Mouse (Mus musculus): ENCODE results near the gene Mrpl12. TPM values are rescaled to one million over a fixed set of nuclear protein-coding genes. Genes with fewer than 3 reads are reported as not detected.

Gene Mrpl12
- polyA plus RNA-seq, 1 experiment from 2014 or later, result 266 TPM

DNA sequence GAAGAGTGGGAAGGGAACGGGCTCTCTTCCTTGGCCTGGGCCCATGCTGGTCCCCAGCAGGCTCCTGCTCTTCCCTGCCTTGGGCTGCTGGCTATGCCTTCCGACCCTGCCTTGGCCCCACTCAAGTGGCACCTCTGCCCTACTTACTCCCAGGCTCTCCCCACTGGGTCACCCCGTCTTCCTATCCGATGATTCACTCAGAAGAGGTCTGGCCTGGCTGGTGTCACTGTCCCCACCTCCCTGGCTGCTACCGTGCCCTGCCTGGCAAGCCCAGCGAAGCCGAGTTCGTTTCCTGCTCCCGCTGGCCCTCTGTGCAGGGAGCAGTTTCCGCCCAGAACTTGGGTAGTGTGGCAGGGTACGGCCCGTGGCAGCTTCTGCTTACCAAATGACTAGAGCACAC lies 13.8 kb downstream of the Mrpl12 start:
- H3K9ac ChIP-seq (ENCODE audit: low read depth, low read length), result no peak overlapping the region
- no peaks in the 10 kb centered on the region for H3K9me3 ChIP-seq (ENCODE audit: control insufficient read depth, low read length)
- peaks cover 33% of the 10 kb centered on the region for H3K36me3 ChIP-seq (ENCODE audit: control insufficient read depth, insufficient read depth, low read length)
- H3K4me3 ChIP-seq (ENCODE audit: low read depth, low read length), result no peak overlapping the region
- no peak overlapping the region for H3K4me2 ChIP-seq
- WGBS, result 92% methylated on average over 12 of the region's 12 CpGs
- no peak overlapping the region for H3K27ac ChIP-seq (ENCODE audit: low read depth, low read length)
- ATAC-seq (replicated peaks; ENCODE audit: low FRiP score) (no peak), DNase-seq (ENCODE audit: low spot score) (no peak)
- peaks cover 10% of the 10 kb centered on the region for H3K4me1 ChIP-seq (replicated peaks; ENCODE audit: control insufficient read depth, insufficient read depth, low read length)
- no peaks in the 10 kb centered on the region for H3K27me3 ChIP-seq (replicated peaks; ENCODE audit: control insufficient read depth, insufficient read depth, low read length)

DNA sequence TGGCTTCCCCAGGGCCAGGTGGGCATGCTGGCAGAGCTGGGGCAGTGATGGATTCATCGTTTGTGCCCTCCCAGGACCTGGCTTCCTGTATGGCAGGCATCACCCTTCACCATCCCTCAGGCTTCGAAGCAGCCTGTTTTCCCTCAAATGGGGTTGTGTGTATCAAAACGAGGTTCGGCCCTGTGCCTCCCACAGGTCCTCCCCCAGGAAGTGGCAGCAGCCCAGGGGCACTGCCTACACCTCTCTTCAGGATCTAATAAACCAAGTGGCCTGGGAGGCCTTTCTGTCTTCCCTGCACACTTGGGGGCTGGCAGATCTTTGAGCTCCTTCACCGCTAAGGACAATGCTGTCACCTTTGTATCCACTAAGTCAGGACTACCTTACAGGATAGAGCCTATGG lies 14.5 kb downstream of the Mrpl12 start:
- Histone ChIP-seq H3K4me2 (no peak overlapping the region), H3K4me3 (ENCODE audit: low read depth, low read length) (no peak overlapping the region), H3K9me3 (ENCODE audit: control insufficient read depth, low read length) (no peaks in the 10 kb centered on the region), H3K27ac (ENCODE audit: low read depth, low read length) (no peak overlapping the region), H3K27me3 (replicated peaks; ENCODE audit: control insufficient read depth, insufficient read depth, low read length) (no peaks in the 10 kb centered on the region), H3K9ac (ENCODE audit: low read depth, low read length) (no peak overlapping the region), H3K36me3 (ENCODE audit: control insufficient read depth, insufficient read depth, low read length) (peaks cover 32% of the 10 kb centered on the region), H3K4me1 (replicated peaks; ENCODE audit: control insufficient read depth, insufficient read depth, low read length) (peaks cover 7% of the 10 kb centered on the region; the same call in 1 of the 2 replicates)
- DNase-seq (ENCODE audit: low spot score), result no peak
- no peak for ATAC-seq (replicated peaks; ENCODE audit: low FRiP score)
- WGBS, result 85% methylated on average over 5 of the region's 5 CpGs

DNA sequence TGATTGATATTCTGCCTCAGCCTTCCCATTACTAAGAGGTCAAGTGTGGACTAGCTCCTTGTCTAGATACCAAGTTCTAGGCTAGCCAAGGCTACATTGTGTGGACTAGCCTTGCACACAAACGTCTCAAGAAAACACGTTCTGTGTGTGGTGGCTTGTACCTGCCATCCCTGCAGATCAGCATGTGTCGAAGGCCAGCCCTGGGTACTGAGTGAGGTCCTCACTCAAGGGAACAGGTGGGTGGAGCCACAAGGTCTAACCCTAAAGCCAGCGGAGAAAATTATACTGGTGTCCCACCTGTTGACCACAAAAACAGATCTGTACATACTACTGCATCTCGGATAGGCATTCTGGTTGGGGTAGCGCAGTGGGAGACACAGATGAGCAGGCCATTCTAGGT lies 15.5 kb downstream of the Mrpl12 start:
- WGBS, result 71% methylated on average over 6 of the region's 6 CpGs
- Histone ChIP-seq H3K4me2 (no peak overlapping the region), H3K4me3 (ENCODE audit: low read depth, low read length) (no peak overlapping the region), H3K4me1 (replicated peaks; ENCODE audit: control insufficient read depth, insufficient read depth, low read length) (peaks cover 4% of the 10 kb centered on the region; the same call in 1 of the 2 replicates), H3K9me3 (ENCODE audit: control insufficient read depth, low read length) (no peaks in the 10 kb centered on the region), H3K9ac (ENCODE audit: low read depth, low read length) (no peak overlapping the region), H3K36me3 (ENCODE audit: control insufficient read depth, insufficient read depth, low read length) (peaks cover 27% of the 10 kb centered on the region), H3K27me3 (replicated peaks; ENCODE audit: control insufficient read depth, insufficient read depth, low read length) (no peaks in the 10 kb centered on the region), H3K27ac (ENCODE audit: low read depth, low read length) (no peak overlapping the region)
- DNase-seq (ENCODE audit: low spot score), result no peak
- ATAC-seq (replicated peaks; ENCODE audit: low FRiP score), result no peak

DNA sequence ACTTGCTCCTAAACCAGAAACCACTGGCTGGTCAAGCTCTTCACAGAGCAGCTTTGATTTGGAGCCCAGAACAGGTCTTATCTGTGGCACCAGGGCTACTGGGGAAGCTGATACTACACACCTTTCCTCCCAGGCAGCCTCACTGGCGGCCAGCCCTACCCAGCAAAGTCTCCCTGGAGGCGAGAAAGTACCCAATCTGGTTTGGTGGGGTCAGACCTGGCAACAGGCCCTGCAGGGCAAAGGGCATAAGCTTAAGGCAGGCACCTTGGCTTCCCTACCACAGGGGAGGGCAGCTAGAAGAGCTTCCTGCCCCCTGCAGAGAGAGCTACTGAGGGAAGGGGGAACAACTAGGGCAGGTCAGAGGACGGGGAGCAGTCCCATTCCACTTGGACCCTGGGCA lies 15.9 kb downstream of the Mrpl12 start:
- DNase-seq (ENCODE audit: low spot score), result no peak
- H3K4me3 ChIP-seq (ENCODE audit: low read depth, low read length), result no peak overlapping the region
- no peak overlapping the region; the same call in 1 of the 2 replicates for H3K9ac ChIP-seq (ENCODE audit: low read depth, low read length)
- H3K9me3 ChIP-seq (ENCODE audit: control insufficient read depth, low read length), result no peaks in the 10 kb centered on the region
- H3K27me3 ChIP-seq (replicated peaks; ENCODE audit: control insufficient read depth, insufficient read depth, low read length), result no peaks in the 10 kb centered on the region
- no peak overlapping the region for H3K4me2 ChIP-seq
- peak overlapping the region; percentile 43; the same call in 1 of the 2 replicates for H3K27ac ChIP-seq (ENCODE audit: low read depth, low read length)
- peaks cover 4% of the 10 kb centered on the region; the same call in 1 of the 2 replicates for H3K4me1 ChIP-seq (replicated peaks; ENCODE audit: control insufficient read depth, insufficient read depth, low read length)
- ATAC-seq (replicated peaks; ENCODE audit: low FRiP score), result no peak
- 23% methylated on average over 3 of the region's 3 CpGs for WGBS
- H3K36me3 ChIP-seq (ENCODE audit: control insufficient read depth, insufficient read depth, low read length), result peaks cover 24% of the 10 kb centered on the region

DNA sequence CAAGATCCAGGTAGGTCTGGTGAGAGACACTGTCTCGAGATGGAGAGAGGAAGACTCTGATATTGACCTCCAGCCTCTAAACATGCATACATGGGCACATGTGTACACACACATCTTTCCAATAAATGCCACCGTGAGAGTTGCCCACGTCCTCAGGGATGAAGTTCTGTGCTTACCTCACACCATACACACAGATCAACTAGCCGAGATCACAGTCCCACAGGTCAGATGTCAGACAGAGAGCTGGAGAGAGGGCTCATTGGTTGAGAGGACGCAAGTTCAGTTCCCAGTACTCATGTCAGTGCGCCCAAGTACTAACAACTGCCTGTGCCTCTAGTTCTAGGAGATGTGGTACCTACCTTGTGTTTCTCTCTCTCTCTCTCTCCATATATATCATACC lies 16.6 kb downstream of the Mrpl12 start:
- Histone ChIP-seq H3K4me3 (ENCODE audit: low read depth, low read length) (no peak overlapping the region), H3K4me1 (replicated peaks; ENCODE audit: control insufficient read depth, insufficient read depth, low read length) (peaks cover 7% of the 10 kb centered on the region; the same call in 1 of the 2 replicates), H3K27ac (ENCODE audit: low read depth, low read length) (no peak overlapping the region), H3K4me2 (no peak overlapping the region), H3K9me3 (ENCODE audit: control insufficient read depth, low read length) (no peaks in the 10 kb centered on the region), H3K27me3 (replicated peaks; ENCODE audit: control insufficient read depth, insufficient read depth, low read length) (no peaks in the 10 kb centered on the region), H3K36me3 (ENCODE audit: control insufficient read depth, insufficient read depth, low read length) (peaks cover 24% of the 10 kb centered on the region), H3K9ac (ENCODE audit: low read depth, low read length) (no peak overlapping the region)
- 54% methylated on average over 6 of the region's 6 CpGs for WGBS
- ATAC-seq (replicated peaks; ENCODE audit: low FRiP score) (no peak), DNase-seq (ENCODE audit: low spot score) (no peak)

DNA sequence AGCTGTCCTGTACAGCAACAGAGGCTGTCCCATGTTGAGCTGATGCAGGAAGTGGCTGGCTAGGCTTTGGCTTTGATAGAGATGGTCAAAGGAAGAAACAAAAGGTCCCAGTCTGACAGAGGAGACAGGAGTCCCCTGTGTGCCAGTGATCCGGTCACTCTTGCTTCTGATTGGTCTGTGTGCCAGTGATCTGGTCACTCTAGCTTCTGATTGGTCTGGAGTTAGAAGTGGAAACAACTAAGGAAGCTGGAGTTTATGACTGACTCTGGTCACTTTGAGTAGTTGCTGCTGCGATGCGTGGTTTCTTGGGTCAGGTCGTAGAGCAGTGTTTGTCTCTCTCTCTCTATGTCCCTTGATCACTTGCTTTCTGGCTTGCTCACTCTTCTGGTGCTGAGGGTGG lies 17.3 kb downstream of the Mrpl12 start:
- H3K4me2 ChIP-seq, result no peak overlapping the region
- no peak overlapping the region for H3K4me3 ChIP-seq (ENCODE audit: low read depth, low read length)
- 79% methylated on average over 4 of the region's 4 CpGs for WGBS
- no peak overlapping the region for H3K9ac ChIP-seq (ENCODE audit: low read depth, low read length)
- H3K4me1 ChIP-seq (replicated peaks; ENCODE audit: control insufficient read depth, insufficient read depth, low read length), result peaks cover 7% of the 10 kb centered on the region; the same call in 1 of the 2 replicates
- no peaks in the 10 kb centered on the region for H3K9me3 ChIP-seq (ENCODE audit: control insufficient read depth, low read length)
- H3K27ac ChIP-seq (ENCODE audit: low read depth, low read length), result no peak overlapping the region
- ATAC-seq (replicated peaks; ENCODE audit: low FRiP score), result no peak
- H3K36me3 ChIP-seq (ENCODE audit: control insufficient read depth, insufficient read depth, low read length), result peaks cover 20% of the 10 kb centered on the region
- no peaks in the 10 kb centered on the region for H3K27me3 ChIP-seq (replicated peaks; ENCODE audit: control insufficient read depth, insufficient read depth, low read length)
- no peak for DNase-seq (ENCODE audit: low spot score)

DNA sequence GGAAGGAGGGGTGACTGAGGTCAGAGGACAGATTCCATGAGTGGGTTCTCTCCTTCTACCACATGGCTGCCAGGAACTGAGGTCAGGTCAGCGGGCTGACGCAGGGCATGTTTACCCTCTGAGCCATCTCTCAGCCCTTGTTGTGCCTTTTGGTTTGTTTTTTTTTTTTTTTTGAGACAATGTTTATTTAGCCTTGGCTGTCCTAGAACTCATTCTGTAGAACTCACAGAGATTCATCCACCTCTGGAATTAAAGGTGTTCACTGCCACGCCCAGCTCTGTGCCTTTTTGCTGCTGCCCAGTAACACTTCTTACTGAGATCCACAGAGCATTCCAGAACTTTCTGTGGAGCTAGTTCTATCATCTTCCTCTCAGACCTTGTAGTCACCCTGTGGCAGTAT lies 21.2 kb downstream of the Mrpl12 start:
- Histone ChIP-seq H3K4me3 (ENCODE audit: low read depth, low read length) (no peak overlapping the region), H3K27me3 (replicated peaks; ENCODE audit: control insufficient read depth, insufficient read depth, low read length) (no peaks in the 10 kb centered on the region), H3K36me3 (ENCODE audit: control insufficient read depth, insufficient read depth, low read length) (no peaks in the 10 kb centered on the region), H3K27ac (ENCODE audit: low read depth, low read length) (no peak overlapping the region), H3K4me1 (replicated peaks; ENCODE audit: control insufficient read depth, insufficient read depth, low read length) (peaks cover 20% of the 10 kb centered on the region), H3K4me2 (no peak overlapping the region), H3K9ac (ENCODE audit: low read depth, low read length) (no peak overlapping the region), H3K9me3 (ENCODE audit: control insufficient read depth, low read length) (no peaks in the 10 kb centered on the region)
- WGBS, result 79% methylated on average over 3 of the region's 3 CpGs
- DNase-seq (ENCODE audit: low spot score) (no peak), ATAC-seq (replicated peaks; ENCODE audit: low FRiP score) (no peak)

DNA sequence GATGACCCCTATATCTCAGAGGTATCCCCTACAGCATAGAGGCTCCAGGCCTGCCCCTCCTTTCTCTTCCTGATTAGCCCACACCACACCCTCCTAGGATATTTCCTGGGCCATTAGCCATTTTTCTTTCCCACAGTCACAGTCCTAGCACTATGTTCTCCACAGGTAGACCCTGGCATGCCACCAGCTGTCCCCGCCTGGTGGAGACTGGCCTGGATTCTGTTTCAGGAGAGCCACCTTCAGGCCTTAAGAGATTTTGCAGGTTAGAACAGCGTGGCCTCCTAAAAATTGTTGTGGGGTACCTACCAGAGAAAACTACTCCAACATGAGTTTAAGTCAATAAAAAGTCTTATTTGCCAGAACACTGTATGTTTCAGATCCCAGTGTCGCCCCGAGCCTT lies 22.5 kb downstream of the Mrpl12 start:
- Histone ChIP-seq H3K4me1 (replicated peaks; ENCODE audit: control insufficient read depth, insufficient read depth, low read length) (peaks cover 20% of the 10 kb centered on the region), H3K4me2 (no peak overlapping the region), H3K4me3 (ENCODE audit: low read depth, low read length) (no peak overlapping the region), H3K36me3 (ENCODE audit: control insufficient read depth, insufficient read depth, low read length) (no peaks in the 10 kb centered on the region), H3K9ac (ENCODE audit: low read depth, low read length) (no peak overlapping the region), H3K27ac (ENCODE audit: low read depth, low read length) (no peak overlapping the region), H3K27me3 (replicated peaks; ENCODE audit: control insufficient read depth, insufficient read depth, low read length) (no peaks in the 10 kb centered on the region), H3K9me3 (ENCODE audit: control insufficient read depth, low read length) (no peaks in the 10 kb centered on the region)
- DNase-seq (ENCODE audit: low spot score) (no peak), ATAC-seq (replicated peaks; ENCODE audit: low FRiP score) (no peak; the same call in 1 of the 2 replicates)
- WGBS, result 59% methylated on average over 4 of the region's 4 CpGs

DNA sequence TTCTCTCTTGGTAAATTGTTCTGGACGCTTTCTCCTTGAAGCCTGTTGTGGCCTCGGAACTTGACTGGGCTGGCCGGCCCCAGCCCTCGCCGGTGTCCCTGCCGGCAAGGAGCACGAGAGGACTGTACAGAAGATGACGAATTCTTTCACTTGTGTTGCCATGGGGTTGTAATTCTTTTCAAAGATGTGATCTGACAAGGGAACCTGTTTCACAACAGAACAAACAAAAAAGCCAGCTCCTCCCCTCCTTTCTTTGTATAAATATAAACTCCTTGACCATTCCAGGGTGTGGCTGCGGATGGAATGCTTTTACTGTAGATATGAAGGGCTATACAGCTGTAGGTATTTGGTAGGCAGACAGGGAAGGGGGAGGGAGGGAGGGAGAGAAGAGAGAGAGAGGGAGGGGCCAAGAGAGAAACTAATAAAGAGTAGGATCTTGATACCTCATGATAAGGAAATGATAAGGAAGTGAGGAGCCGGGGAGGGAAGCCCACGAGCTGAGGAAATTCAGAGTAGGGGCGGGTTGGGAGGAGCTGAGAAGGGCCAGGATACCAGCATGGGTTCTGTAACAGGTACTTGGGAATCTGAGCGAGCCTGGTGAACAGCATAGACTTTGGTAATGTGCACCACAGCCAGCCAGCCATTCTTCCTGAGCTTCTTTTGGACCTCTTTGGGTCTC lies 23.3 kb downstream of the Mrpl12 start:
- Histone ChIP-seq H3K4me2 (no peak overlapping the region), H3K9me3 (ENCODE audit: control insufficient read depth, low read length) (no peaks in the 10 kb centered on the region), H3K4me1 (replicated peaks; ENCODE audit: control insufficient read depth, insufficient read depth, low read length) (peaks cover 20% of the 10 kb centered on the region), H3K4me3 (ENCODE audit: low read depth, low read length) (no peak overlapping the region), H3K27me3 (replicated peaks; ENCODE audit: control insufficient read depth, insufficient read depth, low read length) (no peaks in the 10 kb centered on the region), H3K27ac (ENCODE audit: low read depth, low read length) (no peak overlapping the region), H3K9ac (ENCODE audit: low read depth, low read length) (no peak overlapping the region), H3K36me3 (ENCODE audit: control insufficient read depth, insufficient read depth, low read length) (no peaks in the 10 kb centered on the region)
- no peak for ATAC-seq (replicated peaks; ENCODE audit: low FRiP score)
- WGBS, result 73% methylated on average over 13 of the region's 13 CpGs
- DNase-seq (ENCODE audit: low spot score), result no peak
